Comparison of ENCODE assay signal across 8 mouse cellular contexts in genomic region chrX:12080904-12081740, GRCm38 (mm10).
DNase-seq lines count a peak whose midpoint lies in the region; ATAC-seq and TF ChIP-seq lines count a peak whose summit lies in the region.

No protein-coding gene starts in this region.

- peak overlapping the region; percentile 74 for H3K4me3 ChIP-seq in heart, embryonic 13.5 days
- peak overlapping the region; percentile 95 for H3K4me3 ChIP-seq in megakaryocyte, embryonic 14.5 days (replicated peaks)
- peak overlapping the region; percentile 75 for H3K4me3 ChIP-seq in spleen, adult 2 months (ENCODE audit: extremely low read depth, insufficient read depth, insufficient read length)

- 2% methylated on average over 55 of the region's 61 CpGs for WGBS in heart, embryonic 13.5 days
- WGBS in spleen, adult 2 months: 6% methylated on average over 59 of the region's 61 CpGs

- TF ChIP-seq CTCF in spleen, adult 2 months (IDR thresholded peaks at IDR 0.05; ENCODE audit: extremely low read depth, insufficient read depth, insufficient read length, insufficient replicate concordance): no peak

- H3K27me3 ChIP-seq in heart, embryonic 13.5 days (replicated peaks): peaks cover 99% of the 10 kb centered on the region
- peaks cover 84% of the 10 kb centered on the region for H3K27me3 ChIP-seq in megakaryocyte, embryonic 14.5 days (replicated peaks)
- H3K27me3 ChIP-seq in spleen, adult 2 months (ENCODE audit: control insufficient read depth, insufficient read depth, low read length): no peaks in the 10 kb centered on the region

- H3K4me2 ChIP-seq in heart, embryonic 13.5 days: peak overlapping the region; percentile 86

- H3K9ac ChIP-seq in heart, embryonic 13.5 days: peak overlapping the region; percentile 90

- no peaks in the 10 kb centered on the region for H3K9me3 ChIP-seq in heart, embryonic 13.5 days
- H3K9me3 ChIP-seq in megakaryocyte, embryonic 14.5 days: peaks cover 10% of the 10 kb centered on the region; the same call in 1 of the 2 replicates

- DNase-seq in ovary, postnatal 36 days (ENCODE audit: low spot score): peak; percentile 34
- no peak for DNase-seq in ovary, adult 18-20 months (ENCODE audit: low spot score)
- DNase-seq in cerebellum, postnatal 14 days: peak; percentile 46 to 58
- peak; percentile 66 for DNase-seq in kidney, postnatal 10 days
- peak in 1 of 2 experiments; percentile 51 for DNase-seq in spleen, adult 2 months (ENCODE audit: low read depth in 1 of 2, low spot score in 2 of 2)
- DNase-seq in layer of hippocampus, postnatal 36 days: no peak

- H3K36me3 ChIP-seq in heart, embryonic 13.5 days: no peaks in the 10 kb centered on the region
- H3K36me3 ChIP-seq in megakaryocyte, embryonic 14.5 days (replicated peaks; ENCODE audit: low read length): no peaks in the 10 kb centered on the region
- H3K36me3 ChIP-seq in spleen, adult 2 months (ENCODE audit: control insufficient read depth, insufficient read depth, low read length): no peaks in the 10 kb centered on the region

- H3K27ac ChIP-seq in heart, embryonic 13.5 days (replicated peaks): peak overlapping the region; percentile 89
- H3K27ac ChIP-seq in spleen, adult 2 months (ENCODE audit: insufficient read depth, low read length): peak overlapping the region; percentile 87

- TF ChIP-seq POLR2A in spleen, adult 2 months (IDR thresholded peaks at IDR 0.05; ENCODE audit: low read depth, low read length): no peak

- ATAC-seq in heart, embryonic 13.5 days (ENCODE audit: extremely low read depth, insufficient number of reproducible peaks, low FRiP score, low TSS enrichment): no peak

- H3K4me1 ChIP-seq in heart, embryonic 13.5 days: peaks cover 42% of the 10 kb centered on the region
- peaks cover 22% of the 10 kb centered on the region for H3K4me1 ChIP-seq in megakaryocyte, embryonic 14.5 days
- peaks cover 11% of the 10 kb centered on the region; the same call in 1 of the 2 replicates for H3K4me1 ChIP-seq in spleen, adult 2 months (ENCODE audit: control insufficient read depth, insufficient read depth, insufficient read length)

Comparison
In these comparisons a context has a peak if more than half of its experiments do, and no peak if none do; other contexts are left out.
1. DNase-seq: peak in ovary, postnatal 36 days (single experiment), cerebellum, postnatal 14 days (2 of 2) and kidney, postnatal 10 days (single experiment); none in ovary, adult 18-20 months (single experiment) and layer of hippocampus, postnatal 36 days (0 of 2).
2. Peak in every context shown above with its lines, with median percentiles within 50 percentile points of each other: H3K4me3 ChIP-seq.